Comparison of ENCODE assay signal across 8 mouse cellular contexts in genomic region chr11:100958613-100959463, GRCm38 (mm10). TPM values are rescaled to one million over a fixed set of nuclear protein-coding genes. Genes with fewer than 3 reads are reported as not detected.
A peak's percentile ranks its signal among the peaks of the same experiment; 100 is the strongest.
DNase-seq lines count a peak whose midpoint lies in the region; ATAC-seq lines count a peak whose summit lies in the region.

No protein-coding gene starts in this region.

- no peak overlapping the region for H3K27ac ChIP-seq in kidney, embryonic 15.5 days
- no peak overlapping the region for H3K27ac ChIP-seq in embryonic facial prominence, embryonic 14.5 days (replicated peaks; ENCODE audit: low read depth, low read length)
- H3K27ac ChIP-seq in intestine, embryonic 15.5 days, result no peak overlapping the region
- no peak overlapping the region for H3K27ac ChIP-seq in neural tube, embryonic 12.5 days

- H3K9ac ChIP-seq in kidney, embryonic 15.5 days, result peak overlapping the region; percentile 12; the same call in 1 of the 2 replicates
- H3K9ac ChIP-seq in embryonic facial prominence, embryonic 14.5 days (ENCODE audit: low read depth, low read length), result 0 out of 2 replicates have a peak overlapping the region, but pooled peaks have one; percentile 19
- H3K9ac ChIP-seq in intestine, embryonic 15.5 days, result no peak overlapping the region
- H3K9ac ChIP-seq in neural tube, embryonic 12.5 days, result no peak overlapping the region

- H3K36me3 ChIP-seq in kidney, embryonic 15.5 days, result peaks cover 11% of the 10 kb centered on the region; the same call in 1 of the 2 replicates
- H3K36me3 ChIP-seq in embryonic facial prominence, embryonic 14.5 days (ENCODE audit: control insufficient read depth, insufficient read depth, low read length), result peaks cover 37% of the 10 kb centered on the region
- H3K36me3 ChIP-seq in intestine, embryonic 15.5 days, result 0 out of 2 replicates have a peak, but pooled peaks cover 7% of the 10 kb centered on the region
- H3K36me3 ChIP-seq in neural tube, embryonic 12.5 days, result no peaks in the 10 kb centered on the region

- H3K4me2 ChIP-seq in kidney, embryonic 15.5 days, result peak overlapping the region; percentile 56
- H3K4me2 ChIP-seq in embryonic facial prominence, embryonic 14.5 days (ENCODE audit: low read depth, low read length), result peak overlapping the region; percentile 36; the same call in 1 of the 2 replicates
- H3K4me2 ChIP-seq in intestine, embryonic 15.5 days (replicated peaks), result peak overlapping the region; percentile 43
- H3K4me2 ChIP-seq in neural tube, embryonic 12.5 days (replicated peaks), result peak overlapping the region; percentile 48

- no peak for ATAC-seq in kidney, embryonic 15.5 days (replicated peaks; ENCODE audit: low FRiP score)
- ATAC-seq in embryonic facial prominence, embryonic 14.5 days (ENCODE audit: low read depth), result no peak
- no peak; the same call in 1 of the 2 replicates for ATAC-seq in intestine, embryonic 15.5 days
- no peak for ATAC-seq in neural tube, embryonic 12.5 days (ENCODE audit: low FRiP score, low read depth)

- peaks cover 42% of the 10 kb centered on the region for H3K4me1 ChIP-seq in kidney, embryonic 15.5 days
- H3K4me1 ChIP-seq in embryonic facial prominence, embryonic 14.5 days (ENCODE audit: control insufficient read depth, insufficient read depth, low read length), result peaks cover 26% of the 10 kb centered on the region
- peaks cover 41% of the 10 kb centered on the region for H3K4me1 ChIP-seq in intestine, embryonic 15.5 days (replicated peaks)
- H3K4me1 ChIP-seq in neural tube, embryonic 12.5 days, result peaks cover 11% of the 10 kb centered on the region

- WGBS in kidney, embryonic 15.5 days, result 17% methylated on average over 76 of the region's 76 CpGs
- 24% methylated on average over 60 of the region's 76 CpGs for WGBS in embryonic facial prominence, embryonic 14.5 days
- WGBS in intestine, embryonic 15.5 days, result 28% methylated on average over 76 of the region's 76 CpGs
- 8% methylated on average over 76 of the region's 76 CpGs for WGBS in neural tube, embryonic 12.5 days

- H3K4me3 ChIP-seq in kidney, embryonic 15.5 days (replicated peaks), result peak overlapping the region; percentile 31
- peak overlapping the region; percentile 23 for H3K4me3 ChIP-seq in embryonic facial prominence, embryonic 14.5 days (ENCODE audit: low read depth, low read length)
- H3K4me3 ChIP-seq in intestine, embryonic 15.5 days (replicated peaks), result peak overlapping the region; percentile 13
- peak overlapping the region; percentile 10; the same call in 1 of the 2 replicates for H3K4me3 ChIP-seq in neural tube, embryonic 12.5 days

- DNase-seq in kidney, adult 11 months, result no peak
- DNase-seq in embryonic facial prominence, embryonic 14.5 days (ENCODE audit: low spot score), result no peak
- DNase-seq in right cerebral cortex, postnatal 10 days (ENCODE audit: low spot score in 2 of 2), result no peak
- no peak for DNase-seq in frontal cortex, adult 2 months (ENCODE audit: extremely low spot score in 1 of 2, low spot score in 1 of 2)
- DNase-seq in left cerebral cortex, adult 8-10 months (ENCODE audit: low spot score in 2 of 2), result no peak

- H3K9me3 ChIP-seq in kidney, embryonic 15.5 days (replicated peaks), result no peaks in the 10 kb centered on the region
- H3K9me3 ChIP-seq in embryonic facial prominence, embryonic 14.5 days (ENCODE audit: control insufficient read depth, low read length), result no peaks in the 10 kb centered on the region
- H3K9me3 ChIP-seq in intestine, embryonic 15.5 days, result no peaks in the 10 kb centered on the region
- no peaks in the 10 kb centered on the region for H3K9me3 ChIP-seq in neural tube, embryonic 12.5 days

- peaks cover 22% of the 10 kb centered on the region for H3K27me3 ChIP-seq in kidney, embryonic 15.5 days
- peaks cover 21% of the 10 kb centered on the region for H3K27me3 ChIP-seq in embryonic facial prominence, embryonic 14.5 days (replicated peaks; ENCODE audit: control insufficient read depth, insufficient read depth, low read length)
- peaks cover 15% of the 10 kb centered on the region for H3K27me3 ChIP-seq in intestine, embryonic 15.5 days (replicated peaks)
- peaks cover 29% of the 10 kb centered on the region for H3K27me3 ChIP-seq in neural tube, embryonic 12.5 days (replicated peaks)

RNA-seq across cellular contexts. Expression of gene Cavin1, which starts 11.8 kb away (rescaled TPM):
- 131 and 150 TPM in 2 replicates for polyA plus RNA-seq in kidney, embryonic 15.5 days (2015; fragmentation: Nextera tagmentation; extraction: Ambion mirVana)
- 145 and 160 TPM in 2 replicates for polyA plus RNA-seq in embryonic facial prominence, embryonic 14.5 days (2014; fragmentation: Nextera tagmentation; extraction: Ambion mirVana)
- polyA plus RNA-seq in intestine, embryonic 15.5 days (2015; fragmentation: Nextera tagmentation; extraction: Ambion mirVana), result 223 and 237 TPM in 2 replicates
- polyA plus RNA-seq in neural tube, embryonic 12.5 days (2016; fragmentation: Nextera tagmentation; extraction: Ambion mirVana), result 35.0 and 36.0 TPM in 2 replicates
- polyA plus RNA-seq in frontal cortex, adult 2 months (2012; rRNA removed), result 20.9 and 21.0 TPM in 2 replicates
- total RNA-seq in left cerebral cortex, adult 8-10 months (2022), result 10 to 100 TPM; 18.7 to 20.9 (median 20.8) TPM

RNA-seq across cellular contexts. Expression of gene Stat3, which starts 19.5 kb away (rescaled TPM):
- polyA plus RNA-seq in kidney, embryonic 15.5 days (2015; fragmentation: Nextera tagmentation; extraction: Ambion mirVana), result 44.8 and 45.1 TPM in 2 replicates
- 71.4 and 82.9 TPM in 2 replicates for polyA plus RNA-seq in embryonic facial prominence, embryonic 14.5 days (2014; fragmentation: Nextera tagmentation; extraction: Ambion mirVana)
- 45.8 and 48.9 TPM in 2 replicates for polyA plus RNA-seq in intestine, embryonic 15.5 days (2015; fragmentation: Nextera tagmentation; extraction: Ambion mirVana)
- polyA plus RNA-seq in neural tube, embryonic 12.5 days (2016; fragmentation: Nextera tagmentation; extraction: Ambion mirVana), result 58.8 and 66.9 TPM in 2 replicates
- 49.1 TPM in 2 replicates for polyA plus RNA-seq in frontal cortex, adult 2 months (2012; rRNA removed)
- total RNA-seq in left cerebral cortex, adult 8-10 months (2022), result 10 to 100 TPM; 39.0 to 54.7 (median 46.3) TPM

RNA-seq across cellular contexts. Expression of gene Atp6v0a1, which starts 50.4 kb away (rescaled TPM):
- 36.1 and 46.0 TPM in 2 replicates for polyA plus RNA-seq in kidney, embryonic 15.5 days (2015; fragmentation: Nextera tagmentation; extraction: Ambion mirVana)
- 35.0 and 37.9 TPM in 2 replicates for polyA plus RNA-seq in embryonic facial prominence, embryonic 14.5 days (2014; fragmentation: Nextera tagmentation; extraction: Ambion mirVana)
- polyA plus RNA-seq in intestine, embryonic 15.5 days (2015; fragmentation: Nextera tagmentation; extraction: Ambion mirVana), result 35.4 and 36.2 TPM in 2 replicates
- polyA plus RNA-seq in neural tube, embryonic 12.5 days (2016; fragmentation: Nextera tagmentation; extraction: Ambion mirVana), result 71.1 and 81.7 TPM in 2 replicates
- polyA plus RNA-seq in frontal cortex, adult 2 months (2012; rRNA removed), result 312 and 317 TPM in 2 replicates
- 100 to 1,000 TPM; 407 to 438 (median 419) TPM for total RNA-seq in left cerebral cortex, adult 8-10 months (2022)

Comparison
In these comparisons a context has a peak if more than half of its experiments do, and no peak if none do; other contexts are left out.
1. H3K9ac ChIP-seq: peak in kidney, embryonic 15.5 days (single experiment) and embryonic facial prominence, embryonic 14.5 days (single experiment); none in intestine, embryonic 15.5 days (single experiment) and neural tube, embryonic 12.5 days (single experiment).
2. Peak in every context shown above with its lines, with median percentiles within 50 percentile points of each other: H3K4me2 ChIP-seq and H3K4me3 ChIP-seq.